Mouse (Mus musculus): ENCODE measurements at regions not wholly inside any gene's neighbourhood (a gene's known extent, or its start where the extent isn't known, plus 50 kb on each side); places are given as distances from the start of the nearest gene placed in this dataset.
"Not testable (repeated sequence)": the region's sequence is repeated elsewhere in the genome, so short reads cannot be mapped to it uniquely, and the experiment has no call there.

- ATAC-seq (replicated peaks; ENCODE audit: poor library complexity) = no peak
These were observed 54.7 kb upstream of the Usp25 start for GRCm38 (mm10) chr16:76958597-76959392.

GRCm38 (mm10) chr16:76957491-76957890 lies 56.0 kb upstream of the Usp25 start:
- ATAC-seq (replicated peaks; ENCODE audit: poor library complexity) = no peak

- ATAC-seq (replicated peaks; ENCODE audit: poor library complexity) = no peak
These were observed 56.4 kb upstream of the Usp25 start for GRCm38 (mm10) chr16:76957090-76957489.

- no peak for ATAC-seq (replicated peaks; ENCODE audit: poor library complexity)
These were observed 62.5 kb upstream of the Usp25 start for GRCm38 (mm10) chr16:76950836-76951486.

GRCm38 (mm10) chr16:76947011-76947410 lies 66.5 kb upstream of the Usp25 start:
- ATAC-seq (replicated peaks; ENCODE audit: poor library complexity) = no peak

- no peak for ATAC-seq (replicated peaks; ENCODE audit: poor library complexity)
These were observed 75.4 kb upstream of the Usp25 start for GRCm38 (mm10) chr16:76938128-76938527.

GRCm38 (mm10) chr16:76927901-76928300 lies 85.6 kb upstream of the Usp25 start:
- ATAC-seq (replicated peaks; ENCODE audit: poor library complexity) = no peak

- not testable (repeated sequence) for ATAC-seq (replicated peaks; ENCODE audit: poor library complexity)
These were observed 93.4 kb upstream of the Usp25 start for GRCm38 (mm10) chr16:76920137-76920536.

- ATAC-seq (replicated peaks; ENCODE audit: poor library complexity) = no peak
These were observed 94.9 kb upstream of the Usp25 start for GRCm38 (mm10) chr16:76918598-76918997.

GRCm38 (mm10) chr16:76914311-76914710 lies 99.2 kb upstream of the Usp25 start:
- ATAC-seq (replicated peaks; ENCODE audit: poor library complexity) = no peak

GRCm38 (mm10) chr16:76905205-76905996 lies 108.1 kb upstream of the Usp25 start:
- no peak for ATAC-seq (replicated peaks; ENCODE audit: poor library complexity)

- ATAC-seq (replicated peaks; ENCODE audit: poor library complexity) = peak; percentile 91
These were observed 114.4 kb upstream of the Usp25 start for GRCm38 (mm10) chr16:76899083-76899482.

GRCm38 (mm10) chr16:76896305-76896704 lies 117.2 kb upstream of the Usp25 start:
- no peak for ATAC-seq (replicated peaks; ENCODE audit: poor library complexity)

- no peak for ATAC-seq (replicated peaks; ENCODE audit: poor library complexity)
These were observed 117.7 kb upstream of the Usp25 start for GRCm38 (mm10) chr16:76895781-76896180.

GRCm38 (mm10) chr16:76878576-76878975 lies 134.9 kb upstream of the Usp25 start:
- no peak for ATAC-seq (replicated peaks; ENCODE audit: poor library complexity)

- no peak for ATAC-seq (replicated peaks; ENCODE audit: poor library complexity)
These were observed 138.0 kb upstream of the Usp25 start for GRCm38 (mm10) chr16:76875397-76876018.

GRCm38 (mm10) chr16:76866465-76866802 lies 147.1 kb upstream of the Usp25 start:
- no peak for ATAC-seq (replicated peaks; ENCODE audit: poor library complexity)

- peak; percentile 83 for ATAC-seq (replicated peaks; ENCODE audit: poor library complexity)
These were observed 147.6 kb upstream of the Usp25 start for GRCm38 (mm10) chr16:76865731-76866464.

- ATAC-seq (replicated peaks; ENCODE audit: poor library complexity) = no peak
These were observed 149.1 kb upstream of the Usp25 start for GRCm38 (mm10) chr16:76864392-76864791.

- no peak for ATAC-seq (replicated peaks; ENCODE audit: poor library complexity)
These were observed 157.7 kb upstream of the Usp25 start for GRCm38 (mm10) chr16:76855797-76856196.

GRCm38 (mm10) chr16:76851396-76851795 lies 162.1 kb upstream of the Usp25 start:
- no peak for ATAC-seq (replicated peaks; ENCODE audit: poor library complexity)

All from megakaryocyte progenitor cell, adult 5-6 weeks (primary cell).